Mouse (Mus musculus): ENCODE measurements around the gene Pidd1. TPM values are rescaled to one million over a fixed set of nuclear protein-coding genes. Genes with fewer than 3 reads are reported as not detected.

The Pidd1 gene
- polyA plus RNA-seq, 1 experiment from 2014 or later, result 10.9 TPM

DNA sequence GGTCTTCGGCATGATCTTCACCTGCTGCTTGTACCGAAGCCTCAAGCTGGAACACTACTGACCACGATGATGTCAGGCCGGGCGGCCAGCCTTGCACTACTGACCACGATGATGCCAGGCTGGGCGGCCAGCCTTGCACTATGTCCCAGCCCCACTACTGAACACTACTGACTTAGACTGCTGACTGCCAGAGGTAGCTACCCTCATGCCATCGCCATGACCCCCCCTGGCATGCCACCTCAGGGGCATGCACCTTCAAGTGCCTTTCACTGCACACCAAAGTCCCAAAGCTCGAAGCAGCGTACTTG lies 26.8 kb upstream of the Pidd1 start:
- Histone ChIP-seq H3K4me1 (peaks cover 53% of the 10 kb centered on the region), H3K4me2 (no peak overlapping the region), H3K36me3 (ENCODE audit: poor library complexity, severe bottlenecking) (peaks cover 36% of the 10 kb centered on the region), H3K4me3 (no peak overlapping the region), H3K9me3 (replicated peaks) (no peaks in the 10 kb centered on the region), H3K9ac (no peak overlapping the region), H3K27me3 (peaks cover 18% of the 10 kb centered on the region), H3K27ac (no peak overlapping the region)
- WGBS, result 92% methylated on average over 10 of the region's 10 CpGs
- no peak for ATAC-seq

DNA sequence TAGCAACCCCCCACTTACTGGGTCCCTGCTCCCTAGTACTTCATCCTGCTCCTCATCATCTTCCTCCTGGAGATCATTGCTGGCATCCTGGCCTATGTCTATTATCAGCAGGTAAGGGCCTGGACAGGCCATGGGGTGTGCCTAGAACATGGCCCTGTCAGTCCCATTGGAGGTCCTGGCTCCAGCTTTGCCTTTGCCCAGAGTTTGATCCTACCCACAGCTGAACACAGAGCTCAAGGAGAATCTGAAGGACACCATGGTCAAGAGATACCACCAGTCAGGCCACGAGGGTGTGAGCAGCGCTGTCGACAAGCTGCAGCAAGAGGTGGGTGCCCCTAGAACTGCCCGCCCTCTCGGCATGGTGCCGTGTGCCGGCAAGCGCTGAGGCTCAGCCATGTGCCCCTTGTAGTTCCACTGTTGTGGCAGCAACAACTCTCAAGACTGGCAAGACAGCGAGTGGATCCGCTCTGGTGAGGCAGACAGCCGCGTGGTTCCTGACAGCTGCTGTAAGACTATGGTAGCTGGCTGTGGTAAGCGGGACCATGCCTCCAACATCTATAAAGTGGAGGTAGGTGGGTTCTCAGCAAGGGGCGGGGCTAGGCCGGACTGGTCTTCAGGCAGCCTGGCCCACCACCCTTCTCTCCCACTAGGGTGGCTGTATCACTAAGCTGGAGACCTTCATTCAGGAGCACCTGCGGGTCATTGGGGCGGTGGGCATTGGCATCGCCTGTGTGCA lies 26.2 kb upstream of the Pidd1 start:
- no peak for ATAC-seq
- Histone ChIP-seq H3K9ac (peak overlapping the region; percentile 34; the same call in 1 of the 2 replicates), H3K4me1 (peaks cover 51% of the 10 kb centered on the region), H3K4me2 (0 out of 2 replicates have a peak overlapping the region, but pooled peaks have one; percentile 18), H3K27me3 (peaks cover 21% of the 10 kb centered on the region), H3K9me3 (replicated peaks) (no peaks in the 10 kb centered on the region), H3K36me3 (ENCODE audit: poor library complexity, severe bottlenecking) (peaks cover 36% of the 10 kb centered on the region), H3K27ac (no peak overlapping the region), H3K4me3 (peak overlapping the region; percentile 64; the same call in 1 of the 2 replicates)
- WGBS, result 93% methylated on average over 18 of the region's 18 CpGs

DNA sequence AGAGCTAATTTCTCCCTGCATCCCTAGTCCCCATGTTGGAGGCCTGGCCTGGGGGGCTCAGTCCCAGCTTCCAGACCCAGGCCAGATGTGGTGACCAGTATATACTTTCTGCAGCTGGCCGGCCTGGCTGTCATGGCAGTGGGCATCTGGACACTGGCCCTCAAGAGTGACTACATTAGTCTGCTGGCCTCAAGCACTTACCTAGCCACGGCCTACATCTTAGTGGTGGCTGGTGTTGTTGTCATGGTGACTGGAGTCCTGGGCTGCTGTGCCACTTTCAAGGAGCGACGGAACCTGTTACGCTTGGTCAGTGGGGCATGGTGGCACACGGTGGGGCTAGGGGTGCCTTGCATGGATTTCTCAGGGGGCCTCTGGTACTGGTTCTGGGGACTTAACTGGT lies 25.5 kb upstream of the Pidd1 start:
- Histone ChIP-seq H3K27me3 (peaks cover 28% of the 10 kb centered on the region), H3K4me2 (peak overlapping the region; percentile 73), H3K27ac (peak overlapping the region; percentile 85; the same call in 1 of the 2 replicates), H3K9me3 (replicated peaks) (no peaks in the 10 kb centered on the region), H3K9ac (peak overlapping the region; percentile 76), H3K4me1 (peaks cover 54% of the 10 kb centered on the region), H3K36me3 (ENCODE audit: poor library complexity, severe bottlenecking) (peaks cover 36% of the 10 kb centered on the region), H3K4me3 (peak overlapping the region; percentile 64)
- WGBS, result 79% methylated on average over 6 of the region's 6 CpGs
- no peak for ATAC-seq

DNA sequence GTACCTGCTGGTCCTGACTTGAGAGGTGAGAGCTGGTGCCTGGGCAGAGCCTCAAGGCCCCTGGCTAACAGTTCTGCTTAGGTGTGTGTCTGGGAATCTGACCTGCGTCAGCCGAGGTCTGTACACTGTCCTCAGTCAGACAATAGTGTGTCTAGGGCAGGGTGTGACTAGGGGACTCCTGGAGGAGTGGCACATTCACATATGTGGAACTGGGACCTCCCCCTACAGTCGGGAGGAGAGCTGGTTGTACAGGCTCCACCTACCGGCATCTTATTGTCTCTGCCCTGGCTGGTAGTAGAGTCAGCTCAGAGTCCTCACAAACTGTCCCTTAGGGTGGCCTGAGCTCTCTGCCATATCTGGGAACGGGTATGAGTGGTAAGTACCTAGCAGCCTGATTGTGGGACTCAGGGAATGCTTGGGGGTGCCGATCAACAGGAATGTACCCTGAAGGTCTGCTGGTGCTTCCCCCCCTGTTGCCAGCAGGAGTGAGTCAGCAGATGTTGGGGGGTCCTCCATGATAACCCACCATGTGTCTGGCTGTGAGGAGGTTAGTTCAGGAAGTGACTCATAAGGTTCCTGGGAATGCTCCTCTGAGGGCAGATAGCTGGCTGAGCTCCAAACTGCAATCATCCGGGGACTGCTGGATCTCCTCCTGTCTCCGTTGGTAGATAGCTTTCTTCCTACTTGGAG lies 24.8 kb upstream of the Pidd1 start:
- peaks cover 47% of the 10 kb centered on the region for H3K4me1 ChIP-seq
- peak overlapping the region; percentile 76 for H3K9ac ChIP-seq
- peak overlapping the region; percentile 64 for H3K4me3 ChIP-seq
- peaks cover 35% of the 10 kb centered on the region for H3K27me3 ChIP-seq
- H3K36me3 ChIP-seq (ENCODE audit: poor library complexity, severe bottlenecking), result peaks cover 36% of the 10 kb centered on the region
- peak overlapping the region; percentile 73 for H3K4me2 ChIP-seq
- H3K27ac ChIP-seq, result peak overlapping the region; percentile 85
- peak; percentile 84 for ATAC-seq
- no peaks in the 10 kb centered on the region for H3K9me3 ChIP-seq (replicated peaks)
- WGBS, result 19% methylated on average over 8 of the region's 8 CpGs

DNA sequence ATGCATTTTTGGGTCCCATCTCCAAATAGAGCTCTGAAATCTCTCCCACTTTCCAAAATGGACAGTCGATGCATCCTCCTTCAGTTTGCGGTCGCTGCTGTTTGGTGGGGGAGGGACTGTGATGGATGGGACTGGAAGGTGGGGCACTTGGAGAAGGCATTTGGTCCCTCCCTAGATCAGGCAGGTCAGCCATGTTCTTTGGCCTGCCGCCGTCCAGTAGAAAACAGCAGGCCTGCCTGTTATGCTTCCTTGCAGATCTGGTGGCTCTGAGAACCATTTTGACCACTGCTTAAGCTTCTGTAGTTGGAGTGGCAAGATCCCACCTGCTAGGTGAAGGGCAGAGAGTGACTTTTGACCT lies 24.3 kb upstream of the Pidd1 start:
- Histone ChIP-seq H3K9me3 (replicated peaks) (no peaks in the 10 kb centered on the region), H3K36me3 (ENCODE audit: poor library complexity, severe bottlenecking) (peaks cover 36% of the 10 kb centered on the region), H3K4me1 (peaks cover 43% of the 10 kb centered on the region), H3K9ac (peak overlapping the region; percentile 76), H3K27me3 (peaks cover 40% of the 10 kb centered on the region), H3K4me3 (peak overlapping the region; percentile 64), H3K4me2 (peak overlapping the region; percentile 73), H3K27ac (peak overlapping the region; percentile 85)
- WGBS, result 24% methylated on average over 5 of the region's 5 CpGs
- no peak for ATAC-seq

DNA sequence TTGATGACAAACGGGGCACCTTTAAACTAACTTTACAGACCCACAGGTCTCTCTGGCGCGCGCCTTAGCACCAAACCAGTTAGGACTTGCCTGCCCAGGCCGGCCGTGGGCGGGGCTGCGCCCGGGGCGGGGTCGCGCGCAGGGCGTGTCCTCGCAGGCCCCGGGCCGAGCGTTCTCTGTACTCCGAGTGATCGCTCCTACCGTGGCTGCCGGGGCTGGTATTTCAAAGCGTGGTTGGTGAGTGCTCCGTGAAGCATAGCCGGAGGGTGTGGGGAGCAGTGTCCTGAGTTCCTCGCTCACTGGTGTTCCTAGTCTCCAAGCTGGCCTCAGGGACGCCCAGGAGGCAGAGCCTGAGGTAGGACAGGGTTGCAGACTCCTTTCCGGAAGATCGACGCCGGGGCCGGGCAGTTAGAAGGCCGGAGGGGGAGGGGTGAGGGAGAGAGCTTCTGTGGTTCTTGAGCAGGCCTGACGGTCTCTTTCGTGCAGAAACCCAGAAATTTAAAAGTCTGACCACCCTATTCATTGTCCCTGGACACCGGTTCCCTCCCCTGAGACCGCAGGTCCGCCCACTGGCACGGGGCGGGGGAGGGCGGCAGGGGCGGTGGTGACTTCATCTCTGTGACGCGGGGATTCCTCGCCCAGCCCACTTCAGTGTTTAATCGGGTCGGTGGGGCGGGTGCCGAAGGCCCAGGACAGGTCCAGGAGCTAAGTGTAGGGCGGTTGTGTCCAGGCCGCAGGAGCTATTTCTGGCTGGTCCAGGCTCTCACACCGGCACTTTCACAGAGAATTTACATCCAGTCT lies 23.6 kb upstream of the Pidd1 start, which contains the start of gene Cd151:
TSS of gene Cd151 (plus strand) at position 163 of the 801 bp plus-strand sequence.
- Histone ChIP-seq H3K27ac (peak within 1 kb of the TSS; percentile 85), H3K9ac (peak within 1 kb of the TSS; percentile 76), H3K4me1 (peaks cover 43% of the 10 kb centered on the region), H3K36me3 (ENCODE audit: poor library complexity, severe bottlenecking) (peaks cover 31% of the 10 kb centered on the region), H3K4me2 (peak within 1 kb of the TSS; percentile 73), H3K27me3 (peaks cover 47% of the 10 kb centered on the region), H3K4me3 (peak within 1 kb of the TSS; percentile 64), H3K9me3 (replicated peaks) (no peaks in the 10 kb centered on the region)
- peak; percentile 66 for ATAC-seq
- WGBS, result under 1% methylated on average over 52 of the region's 52 CpGs

DNA sequence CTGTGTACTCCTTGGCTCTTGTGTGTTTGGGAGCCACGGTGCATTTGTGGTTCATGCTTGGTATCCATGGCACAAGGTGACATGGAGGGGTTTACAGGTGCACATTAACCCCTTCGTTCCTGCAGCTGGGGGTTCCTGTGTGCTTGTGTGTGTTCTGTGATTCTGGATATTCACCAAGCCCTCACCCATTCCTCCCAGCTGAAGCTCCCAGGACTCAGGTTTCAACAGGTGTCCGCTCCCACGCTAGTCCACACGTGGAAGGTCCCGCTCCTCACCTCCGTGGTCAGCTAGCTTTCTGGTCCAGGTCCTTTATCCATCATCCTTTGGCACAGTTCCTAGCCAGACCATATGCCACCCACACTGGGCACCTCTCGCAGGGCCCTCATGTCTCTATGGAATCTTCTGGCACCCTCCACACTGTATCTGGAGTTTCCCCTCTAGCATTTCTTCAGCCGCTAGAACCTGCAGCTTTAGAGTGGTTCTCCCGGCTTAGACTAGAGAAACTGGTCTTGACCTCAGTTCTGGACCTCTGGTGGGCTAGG lies 22.9 kb upstream of the Pidd1 start:
- Histone ChIP-seq H3K27me3 (peaks cover 55% of the 10 kb centered on the region), H3K4me1 (peaks cover 51% of the 10 kb centered on the region), H3K4me2 (peak overlapping the region; percentile 73), H3K9ac (peak overlapping the region; percentile 76; the same call in 1 of the 2 replicates), H3K9me3 (replicated peaks) (no peaks in the 10 kb centered on the region), H3K27ac (no peak overlapping the region), H3K4me3 (peak overlapping the region; percentile 64), H3K36me3 (ENCODE audit: poor library complexity, severe bottlenecking) (peaks cover 25% of the 10 kb centered on the region)
- 62% methylated on average over 10 of the region's 10 CpGs for WGBS
- ATAC-seq, result no peak

DNA sequence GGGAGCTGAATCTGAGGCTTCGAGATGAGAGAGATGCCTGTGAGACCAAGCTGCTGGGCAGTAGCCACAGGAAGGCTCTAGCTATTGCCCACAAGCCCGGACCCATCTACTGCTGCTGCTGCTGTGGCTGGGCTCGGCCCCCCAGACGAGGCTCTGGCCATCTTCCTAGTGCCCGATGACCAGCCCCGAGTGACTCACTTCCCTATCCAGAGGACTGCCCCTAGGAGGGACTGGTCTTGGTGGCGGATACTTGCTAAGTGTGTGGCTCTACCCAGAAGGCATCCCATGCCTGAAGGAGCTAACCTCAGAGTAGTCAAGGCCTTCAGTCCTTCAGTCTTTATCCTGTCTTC lies 22.2 kb upstream of the Pidd1 start:
- H3K4me2 ChIP-seq, result no peak overlapping the region
- no peak overlapping the region for H3K9ac ChIP-seq
- H3K27ac ChIP-seq, result peak overlapping the region; percentile 14; the same call in 1 of the 2 replicates
- H3K36me3 ChIP-seq (ENCODE audit: poor library complexity, severe bottlenecking), result peaks cover 18% of the 10 kb centered on the region
- H3K4me1 ChIP-seq, result peaks cover 55% of the 10 kb centered on the region
- H3K4me3 ChIP-seq, result no peak overlapping the region
- no peaks in the 10 kb centered on the region for H3K9me3 ChIP-seq (replicated peaks)
- 73% methylated on average over 7 of the region's 7 CpGs for WGBS
- H3K27me3 ChIP-seq, result peaks cover 61% of the 10 kb centered on the region
- no peak for ATAC-seq

DNA sequence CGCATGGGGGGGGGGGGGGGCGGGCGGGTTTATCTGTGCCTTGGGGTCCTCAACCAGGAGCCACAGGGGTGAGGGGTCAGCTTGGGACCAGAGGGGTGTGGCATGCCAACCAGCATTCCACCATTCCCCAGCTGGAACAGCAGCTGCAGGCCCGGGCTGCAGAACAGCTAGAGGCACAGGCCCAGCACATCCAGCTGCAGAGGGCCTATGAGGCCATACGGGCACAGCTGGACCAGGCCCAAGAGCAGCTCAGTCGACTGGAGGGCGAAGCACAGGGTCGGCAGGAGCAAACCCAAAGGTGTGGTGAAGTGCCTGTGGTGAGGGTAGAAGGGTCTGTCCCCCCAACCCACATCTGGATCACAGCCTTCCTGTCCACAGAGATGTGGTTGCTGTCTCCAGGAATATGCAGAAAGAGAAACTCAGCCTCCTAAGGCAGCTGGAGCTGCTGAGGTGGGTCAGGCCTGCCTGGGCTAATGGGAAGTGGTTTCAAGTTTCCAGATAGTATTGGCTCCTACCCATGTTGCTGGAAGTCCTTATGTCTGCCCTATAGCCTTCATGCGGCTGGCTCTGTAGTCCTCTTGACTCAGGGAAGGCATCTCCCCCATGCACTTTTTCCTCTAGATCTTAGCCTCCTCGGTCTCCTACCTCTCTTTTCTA lies 21.7 kb upstream of the Pidd1 start:
- Histone ChIP-seq H3K27me3 (peaks cover 66% of the 10 kb centered on the region), H3K4me3 (no peak overlapping the region), H3K4me2 (peak overlapping the region; percentile 33; the same call in 1 of the 2 replicates), H3K9me3 (replicated peaks) (no peaks in the 10 kb centered on the region), H3K4me1 (peaks cover 55% of the 10 kb centered on the region), H3K27ac (0 out of 2 replicates have a peak overlapping the region, but pooled peaks have one; percentile 14), H3K9ac (no peak overlapping the region), H3K36me3 (ENCODE audit: poor library complexity, severe bottlenecking) (peaks cover 13% of the 10 kb centered on the region)
- no peak for ATAC-seq
- 45% methylated on average over 8 of the region's 10 CpGs for WGBS

DNA sequence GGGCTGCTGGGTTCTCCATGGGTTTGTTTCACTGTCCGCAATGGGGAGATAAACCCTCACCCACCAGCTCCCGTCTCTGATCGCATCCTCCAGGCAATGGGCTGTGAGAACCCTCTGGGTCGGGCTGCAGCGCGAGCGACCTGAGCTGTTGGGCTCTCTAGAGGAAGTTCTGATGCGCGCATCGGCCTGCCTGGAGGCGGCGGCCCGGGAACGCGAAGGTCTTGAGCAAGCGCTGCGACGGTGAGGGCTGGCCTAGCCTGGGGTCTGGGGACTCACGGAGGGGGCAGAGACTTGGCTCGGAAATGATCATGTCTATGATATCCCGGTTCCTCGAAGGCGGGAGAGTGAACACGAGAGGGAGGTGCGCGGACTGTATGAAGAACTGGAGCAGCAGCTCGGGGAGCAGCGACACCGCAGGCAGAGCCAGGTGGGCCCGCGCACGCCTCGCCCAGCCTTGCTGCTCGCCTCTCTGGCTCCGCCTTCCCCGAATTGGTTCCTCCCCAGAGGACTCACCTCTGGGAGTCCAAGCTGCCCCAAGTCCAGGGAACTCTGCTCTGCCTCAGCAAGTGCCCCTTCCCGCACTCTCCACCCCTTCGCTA lies 20.9 kb upstream of the Pidd1 start:
- ATAC-seq, result no peak
- 3% methylated on average over 38 of the region's 38 CpGs for WGBS
- 0 out of 2 replicates have a peak overlapping the region, but pooled peaks have one; percentile 16 for H3K9ac ChIP-seq
- H3K4me2 ChIP-seq, result peak overlapping the region; percentile 33
- peaks cover 12% of the 10 kb centered on the region for H3K36me3 ChIP-seq (ENCODE audit: poor library complexity, severe bottlenecking)
- H3K4me1 ChIP-seq, result peaks cover 49% of the 10 kb centered on the region
- peaks cover 74% of the 10 kb centered on the region for H3K27me3 ChIP-seq
- H3K27ac ChIP-seq, result no peak overlapping the region
- H3K4me3 ChIP-seq, result peak overlapping the region; percentile 9; the same call in 1 of the 2 replicates
- H3K9me3 ChIP-seq (replicated peaks), result no peaks in the 10 kb centered on the region

Data from forebrain, embryonic 13.5 days (tissue).